Mouse (Mus musculus) hindbrain, postnatal 0 days (tissue): ENCODE results near the gene Gm156. TPM values are rescaled to one million over a fixed set of nuclear protein-coding genes. Genes with fewer than 3 reads are reported as not detected.
"Not testable (repeated sequence)": the region's sequence is repeated elsewhere in the genome, so short reads cannot be mapped to it uniquely, and the experiment has no call there.

ENCODE experiments used
- ATAC-seq: fragments of 200-750 bp; cut with Nextera tagmentation; 2 replicates; pipeline ENCODE4 v1.8.0; 2017; ENCODE audit warnings: mild to moderate bottlenecking, moderate TSS enrichment, moderate library complexity
- DNase-seq: peaks from one replicate; pipeline ENCODE4 v3.0.0-alpha.2; 2015; ENCODE audit warnings: low spot score
- H3K27ac ChIP-seq: fragments of 300-500 bp; sonication (generic); 2 replicates; pipeline ENCODE4 v1.5.1; 2014; ENCODE audit warnings: mild to moderate bottlenecking
- H3K27me3 ChIP-seq: fragments of 300-500 bp; sonication (generic); 2 replicates; pipeline ENCODE4 v1.6.1; 2014; ENCODE audit warnings: low read length, mixed read lengths; ENCODE audit not compliant: insufficient read depth
- H3K36me3 ChIP-seq: fragments of 300-500 bp; sonication (generic); 2 replicates; pipeline ENCODE4 v1.6.1; 2014; ENCODE audit warnings: low read length, mixed read lengths; ENCODE audit not compliant: insufficient read depth
- H3K4me1 ChIP-seq: fragments of 300-500 bp; sonication (generic); 2 replicates; pipeline ENCODE4 v1.6.1; 2014; ENCODE audit warnings: antibody characterized with exemption, low read length, mixed read lengths; ENCODE audit not compliant: insufficient read depth
- H3K4me2 ChIP-seq: fragments of 300-500 bp; sonication (generic); 2 replicates; pipeline ENCODE4 v1.6.1; 2014; ENCODE audit warnings: low read depth, mild to moderate bottlenecking, low read length, moderate library complexity, mixed read lengths
- H3K4me3 ChIP-seq: fragments of 300-500 bp; sonication (generic); 2 replicates; pipeline ENCODE4 v1.5.1; 2014; ENCODE audit warnings: low read length
- H3K9ac ChIP-seq: fragments of 300-500 bp; sonication (generic); replicated peaks from 2 replicates; pipeline ENCODE4 v1.6.1; 2014; ENCODE audit warnings: mild to moderate bottlenecking, low read length, moderate library complexity, mixed read lengths
- H3K9me3 ChIP-seq: fragments of 300-500 bp; sonication (generic); 2 replicates; pipeline ENCODE4 v1.6.1; 2016; ENCODE audit warnings: low read length, mixed read lengths
- CTCF ChIP-seq: IDR thresholded peaks from 2 replicates; pipeline ENCODE4 v1.5.1; 2016; ENCODE audit warnings: antibody characterized with exemption, control low read depth, low read depth
- WGBS: fragments of 180-500 bp; shearing (Covaris S2); extraction: QIAGEN DNeasy Blood & Tissue Kit; methylation state at CpG from one replicate; pipeline ENCODE4 v1.1.7; 2014; 5-methylcytosine and 5-hydroxymethylcytosine counted together
- polyA plus RNA-seq: library from polyadenylated mRNA; unstranded; fragments of >200 nt; fragmentation: Nextera tagmentation; extraction: Ambion mirVana; gene quantifications from 2 replicates; pipeline ENCODE4 v1.2.1, GENCODE M21; 2015
- total RNA-seq: library from RNA; depleted of rRNA; stranded (reverse); fragments of >200 nt; gene quantifications from 2 replicates; pipeline ENCODE4 v1.2.3, GENCODE M21; 2014; rRNA removed

The Gm156 gene
- total RNA-seq (not detected in 2 replicates), polyA plus RNA-seq (not detected in 2 replicates)

GRCm38 (mm10) chr6:129784170-129784569, at the start of gene Gm156:
Gm156 (minus strand) TSS chr6:129784270.
- WGBS = 86% methylated on average over 3 of the region's 3 CpGs
- H3K27ac ChIP-seq = not testable (repeated sequence)

GRCm38 (mm10) chr6:129825559-129825958, 41.5 kb upstream of the Gm156 start:
- Histone ChIP-seq H3K4me3 (no peak overlapping the region), H3K27ac (no peak overlapping the region), H3K9ac (no peak overlapping the region), H3K27me3 (no peaks in the 10 kb centered on the region), H3K4me2 (no peak overlapping the region), H3K36me3 (no peaks in the 10 kb centered on the region), H3K9me3 (peaks cover 13% of the 10 kb centered on the region; the same call in 1 of the 2 replicates), H3K4me1 (no peaks in the 10 kb centered on the region)
- ATAC-seq (no peak), DNase-seq (no peak)
- TF ChIP-seq CTCF = no peak
- WGBS = 79% methylated on average over 1 of the region's 1 CpGs

More at GRCm38 (mm10) chr6:129784170-129784569, at the start of gene Gm156:
- not testable (repeated sequence) for H3K9me3 ChIP-seq, H3K9ac ChIP-seq, DNase-seq, ATAC-seq, H3K4me2 ChIP-seq, H3K36me3 ChIP-seq, H3K4me1 ChIP-seq, H3K27me3 ChIP-seq, H3K4me3 ChIP-seq

- H3K27ac ChIP-seq = no peak overlapping the region
- H3K9me3 ChIP-seq = peaks cover 16% of the 10 kb centered on the region; the same call in 1 of the 2 replicates
- no peak for TF ChIP-seq CTCF
- H3K36me3 ChIP-seq = no peaks in the 10 kb centered on the region
- H3K9ac ChIP-seq = no peak overlapping the region
- H3K4me1 ChIP-seq = no peaks in the 10 kb centered on the region
- H3K27me3 ChIP-seq = no peaks in the 10 kb centered on the region
- no peak overlapping the region for H3K4me2 ChIP-seq
- no peak for DNase-seq
- 89% methylated on average over 1 of the region's 1 CpGs for WGBS
- H3K4me3 ChIP-seq = no peak overlapping the region
- ATAC-seq = no peak
These were observed 39.9 kb upstream of the Gm156 start for GRCm38 (mm10) chr6:129824004-129824403.

GRCm38 (mm10) chr6:129817731-129818130, 33.7 kb upstream of the Gm156 start:
- H3K4me1 ChIP-seq = no peaks in the 10 kb centered on the region
- H3K4me2 ChIP-seq = no peak overlapping the region
- no peaks in the 10 kb centered on the region for H3K27me3 ChIP-seq
- no peaks in the 10 kb centered on the region for H3K36me3 ChIP-seq
- ATAC-seq (no peak), DNase-seq (no peak)
- peaks cover 17% of the 10 kb centered on the region; the same call in 1 of the 2 replicates for H3K9me3 ChIP-seq
- H3K4me3 ChIP-seq = no peak overlapping the region
- WGBS = 63% methylated on average over 3 of the region's 3 CpGs
- H3K9ac ChIP-seq = no peak overlapping the region
- TF ChIP-seq CTCF = no peak
- H3K27ac ChIP-seq = no peak overlapping the region

GRCm38 (mm10) chr6:129747654-129748032, 36.4 kb downstream of the Gm156 start:
- H3K27ac ChIP-seq = no peak overlapping the region
- TF ChIP-seq CTCF = no peak
- 79% methylated on average over 3 of the region's 3 CpGs for WGBS
- H3K27me3 ChIP-seq = no peaks in the 10 kb centered on the region
- H3K9ac ChIP-seq = no peak overlapping the region
- DNase-seq = no peak
- H3K4me3 ChIP-seq = no peak overlapping the region
- ATAC-seq = no peak
- H3K4me1 ChIP-seq = no peaks in the 10 kb centered on the region
- H3K9me3 ChIP-seq = no peaks in the 10 kb centered on the region
- no peaks in the 10 kb centered on the region for H3K36me3 ChIP-seq
- no peak overlapping the region for H3K4me2 ChIP-seq

- Histone ChIP-seq H3K4me1 (no peaks in the 10 kb centered on the region), H3K27me3 (no peaks in the 10 kb centered on the region), H3K36me3 (no peaks in the 10 kb centered on the region), H3K9ac (no peak overlapping the region), H3K9me3 (no peaks in the 10 kb centered on the region), H3K4me3 (no peak overlapping the region), H3K27ac (no peak overlapping the region), H3K4me2 (no peak overlapping the region)
- no peak for ATAC-seq
- no peak for TF ChIP-seq CTCF
- 79% methylated on average over 4 of the region's 4 CpGs for WGBS
- DNase-seq = no peak
These were observed 36.9 kb downstream of the Gm156 start for GRCm38 (mm10) chr6:129747016-129747653.

GRCm38 (mm10) chr6:129746151-129746550, 37.9 kb downstream of the Gm156 start:
- Histone ChIP-seq H3K4me1 (no peaks in the 10 kb centered on the region), H3K27ac (no peak overlapping the region), H3K9ac (no peak overlapping the region), H3K27me3 (no peaks in the 10 kb centered on the region), H3K4me2 (no peak overlapping the region), H3K9me3 (no peaks in the 10 kb centered on the region), H3K4me3 (no peak overlapping the region), H3K36me3 (no peaks in the 10 kb centered on the region)
- ATAC-seq = no peak
- WGBS = 64% methylated on average over 3 of the region's 3 CpGs
- TF ChIP-seq CTCF = no peak
- no peak for DNase-seq
